Mouse (Mus musculus): ENCODE results near the gene Gm45521. TPM values are rescaled to one million over a fixed set of nuclear protein-coding genes. Genes with fewer than 3 reads are reported as not detected.

The Gm45521 gene
- polyA plus RNA-seq, 2 experiments: not detected

- H3K36me3 ChIP-seq (ENCODE audit: control insufficient read depth, insufficient read depth, low read length): peaks cover 96% of the 10 kb centered on the region
- no peaks in the 10 kb centered on the region for H3K27me3 ChIP-seq (ENCODE audit: control insufficient read depth, insufficient read depth, low read length)
- DNase-seq (ENCODE audit: low spot score) (no peak), ATAC-seq (ENCODE audit: low FRiP score, low read depth) (no peak)
- 91% methylated on average over 5 of the region's 5 CpGs for WGBS
- no peak overlapping the region for H3K4me2 ChIP-seq (replicated peaks; ENCODE audit: low read depth, low read length, severe bottlenecking)
- no peak for TF ChIP-seq POLR2A (IDR thresholded peaks at IDR 0.05; ENCODE audit: borderline replicate concordance, extremely low read depth, insufficient read depth, insufficient read length)
- H3K4me1 ChIP-seq (ENCODE audit: control insufficient read depth, insufficient read depth, low read length): no peaks in the 10 kb centered on the region
- H3K9me3 ChIP-seq (ENCODE audit: control insufficient read depth, low read length): no peaks in the 10 kb centered on the region
- no peak overlapping the region for H3K4me3 ChIP-seq (replicated peaks; ENCODE audit: low read length)
- H3K27ac ChIP-seq (replicated peaks; ENCODE audit: low read depth, low read length): no peak overlapping the region
- no peak overlapping the region for H3K9ac ChIP-seq (ENCODE audit: low read depth, low read length, severe bottlenecking)
Observed at GRCm38 (mm10) chr14:7919309-7919708, 37.8 kb upstream of the Gm45521 start.

GRCm38 (mm10) chr14:7919921-7920320 lies 37.2 kb upstream of the Gm45521 start:
- Histone ChIP-seq H3K36me3 (ENCODE audit: control insufficient read depth, insufficient read depth, low read length) (peaks cover 96% of the 10 kb centered on the region), H3K4me3 (replicated peaks; ENCODE audit: low read length) (no peak overlapping the region), H3K4me2 (replicated peaks; ENCODE audit: low read depth, low read length, severe bottlenecking) (no peak overlapping the region), H3K27me3 (ENCODE audit: control insufficient read depth, insufficient read depth, low read length) (no peaks in the 10 kb centered on the region), H3K9me3 (ENCODE audit: control insufficient read depth, low read length) (no peaks in the 10 kb centered on the region), H3K27ac (replicated peaks; ENCODE audit: low read depth, low read length) (no peak overlapping the region), H3K4me1 (ENCODE audit: control insufficient read depth, insufficient read depth, low read length) (no peaks in the 10 kb centered on the region), H3K9ac (ENCODE audit: low read depth, low read length, severe bottlenecking) (no peak overlapping the region)
- WGBS: 77% methylated on average over 4 of the region's 4 CpGs
- TF ChIP-seq POLR2A (IDR thresholded peaks at IDR 0.05; ENCODE audit: borderline replicate concordance, extremely low read depth, insufficient read depth, insufficient read length): no peak
- no peak for ATAC-seq (ENCODE audit: low FRiP score, low read depth)
- no peak for DNase-seq (ENCODE audit: low spot score)

GRCm38 (mm10) chr14:7921459-7921858 lies 35.6 kb upstream of the Gm45521 start:
- WGBS: 77% methylated on average over 5 of the region's 5 CpGs
- Histone ChIP-seq H3K27me3 (ENCODE audit: control insufficient read depth, insufficient read depth, low read length) (no peaks in the 10 kb centered on the region), H3K27ac (replicated peaks; ENCODE audit: low read depth, low read length) (no peak overlapping the region), H3K36me3 (ENCODE audit: control insufficient read depth, insufficient read depth, low read length) (peaks cover 98% of the 10 kb centered on the region), H3K9me3 (ENCODE audit: control insufficient read depth, low read length) (no peaks in the 10 kb centered on the region), H3K4me1 (ENCODE audit: control insufficient read depth, insufficient read depth, low read length) (no peaks in the 10 kb centered on the region), H3K9ac (ENCODE audit: low read depth, low read length, severe bottlenecking) (no peak overlapping the region), H3K4me3 (replicated peaks; ENCODE audit: low read length) (no peak overlapping the region), H3K4me2 (replicated peaks; ENCODE audit: low read depth, low read length, severe bottlenecking) (no peak overlapping the region)
- DNase-seq (ENCODE audit: low spot score) (no peak), ATAC-seq (ENCODE audit: low FRiP score, low read depth) (no peak)
- no peak for TF ChIP-seq POLR2A (IDR thresholded peaks at IDR 0.05; ENCODE audit: borderline replicate concordance, extremely low read depth, insufficient read depth, insufficient read length)

DNA sequence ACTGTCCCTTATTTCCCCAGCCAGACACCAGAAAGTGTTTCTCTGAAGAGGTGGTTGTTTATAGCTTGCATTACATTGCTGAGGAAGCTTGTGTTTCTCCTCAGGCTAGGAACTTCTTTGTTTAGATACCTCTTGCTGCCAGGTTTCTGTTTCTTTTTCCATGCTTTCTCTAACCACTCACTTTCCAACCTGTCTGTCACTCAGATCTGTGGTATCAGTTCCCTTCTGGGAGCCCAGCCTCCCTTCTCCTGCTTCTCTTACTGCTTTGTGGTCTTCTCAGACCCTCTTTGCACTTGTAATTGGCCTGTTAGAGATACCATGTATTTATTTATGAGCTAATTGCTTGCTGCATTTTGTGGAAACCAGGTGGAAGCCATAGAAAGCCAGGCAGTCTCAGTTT lies 33.5 kb upstream of the Gm45521 start:
- Histone ChIP-seq H3K4me2 (replicated peaks; ENCODE audit: low read depth, low read length, severe bottlenecking) (no peak overlapping the region), H3K27ac (replicated peaks; ENCODE audit: low read depth, low read length) (no peak overlapping the region), H3K36me3 (ENCODE audit: control insufficient read depth, insufficient read depth, low read length) (peaks cover 96% of the 10 kb centered on the region), H3K27me3 (ENCODE audit: control insufficient read depth, insufficient read depth, low read length) (no peaks in the 10 kb centered on the region), H3K9ac (ENCODE audit: low read depth, low read length, severe bottlenecking) (no peak overlapping the region), H3K9me3 (ENCODE audit: control insufficient read depth, low read length) (no peaks in the 10 kb centered on the region), H3K4me1 (ENCODE audit: control insufficient read depth, insufficient read depth, low read length) (no peaks in the 10 kb centered on the region), H3K4me3 (replicated peaks; ENCODE audit: low read length) (no peak overlapping the region)
- no peak for ATAC-seq (ENCODE audit: low FRiP score, low read depth)
- TF ChIP-seq POLR2A (IDR thresholded peaks at IDR 0.05; ENCODE audit: borderline replicate concordance, extremely low read depth, insufficient read depth, insufficient read length): no peak
- DNase-seq (ENCODE audit: low spot score): no peak

DNA sequence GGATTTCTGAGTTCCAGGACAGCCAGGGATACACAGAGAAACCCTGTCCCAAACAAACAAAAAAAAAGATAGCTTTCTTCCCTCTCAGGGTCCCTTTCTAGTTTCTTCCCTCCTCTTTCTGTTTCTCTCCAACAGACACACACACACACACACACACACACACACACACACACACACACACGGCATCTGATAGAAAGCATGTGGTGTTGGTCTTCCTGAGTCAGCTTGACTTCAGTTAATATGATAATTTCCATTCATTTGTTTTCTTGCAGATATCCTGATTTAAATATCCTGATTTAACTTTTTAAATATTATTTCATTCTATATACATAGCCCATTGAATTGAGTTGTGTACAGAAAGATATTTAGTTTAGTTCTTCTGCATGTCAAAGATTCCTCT lies 28.7 kb upstream of the Gm45521 start:
- Histone ChIP-seq H3K27me3 (ENCODE audit: control insufficient read depth, insufficient read depth, low read length) (no peaks in the 10 kb centered on the region), H3K4me1 (ENCODE audit: control insufficient read depth, insufficient read depth, low read length) (no peaks in the 10 kb centered on the region), H3K4me2 (replicated peaks; ENCODE audit: low read depth, low read length, severe bottlenecking) (no peak overlapping the region), H3K27ac (replicated peaks; ENCODE audit: low read depth, low read length) (no peak overlapping the region), H3K9me3 (ENCODE audit: control insufficient read depth, low read length) (no peaks in the 10 kb centered on the region), H3K36me3 (ENCODE audit: control insufficient read depth, insufficient read depth, low read length) (peaks cover 98% of the 10 kb centered on the region), H3K9ac (ENCODE audit: low read depth, low read length, severe bottlenecking) (no peak overlapping the region), H3K4me3 (replicated peaks; ENCODE audit: low read length) (no peak overlapping the region)
- DNase-seq (ENCODE audit: low spot score) (no peak), ATAC-seq (ENCODE audit: low FRiP score, low read depth) (no peak)
- 81% methylated on average over 1 of the region's 1 CpGs for WGBS
- no peak for TF ChIP-seq POLR2A (IDR thresholded peaks at IDR 0.05; ENCODE audit: borderline replicate concordance, extremely low read depth, insufficient read depth, insufficient read length)

DNA sequence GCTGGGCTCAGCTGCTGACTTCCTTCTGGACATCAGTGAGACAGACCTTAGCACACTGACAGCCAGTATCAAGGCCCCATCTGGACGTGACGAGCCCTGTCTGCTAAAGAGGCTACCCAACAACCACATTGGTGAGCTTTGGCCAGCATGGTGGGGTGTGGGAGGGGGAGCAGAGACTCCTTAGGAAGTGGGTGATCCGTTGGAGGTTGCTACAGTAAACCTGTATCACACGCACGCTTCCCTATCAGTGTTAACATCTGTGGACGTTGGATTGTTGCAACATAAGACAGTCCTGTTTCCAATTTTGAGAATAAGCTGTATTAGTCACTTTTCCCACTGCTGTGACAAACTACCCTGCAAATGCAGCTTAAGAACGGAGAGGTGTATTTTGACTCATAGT lies 28.1 kb upstream of the Gm45521 start:
- ATAC-seq (ENCODE audit: low FRiP score, low read depth): no peak
- Histone ChIP-seq H3K9me3 (ENCODE audit: control insufficient read depth, low read length) (no peaks in the 10 kb centered on the region), H3K36me3 (ENCODE audit: control insufficient read depth, insufficient read depth, low read length) (peaks cover 98% of the 10 kb centered on the region)

More for the DNA sequence above, 28.1 kb upstream of the Gm45521 start:
- no peak for DNase-seq (ENCODE audit: low spot score)
- Histone ChIP-seq H3K4me2 (replicated peaks; ENCODE audit: low read depth, low read length, severe bottlenecking) (no peak overlapping the region), H3K4me3 (replicated peaks; ENCODE audit: low read length) (no peak overlapping the region), H3K27me3 (ENCODE audit: control insufficient read depth, insufficient read depth, low read length) (no peaks in the 10 kb centered on the region), H3K9ac (ENCODE audit: low read depth, low read length, severe bottlenecking) (no peak overlapping the region), H3K27ac (replicated peaks; ENCODE audit: low read depth, low read length) (no peak overlapping the region), H3K4me1 (ENCODE audit: control insufficient read depth, insufficient read depth, low read length) (no peaks in the 10 kb centered on the region)
- no peak for TF ChIP-seq POLR2A (IDR thresholded peaks at IDR 0.05; ENCODE audit: borderline replicate concordance, extremely low read depth, insufficient read depth, insufficient read length)
- 84% methylated on average over 7 of the region's 7 CpGs for WGBS
